Mouse (Mus musculus) hindbrain, postnatal 0 days (tissue): Measurements from ENCODE around the gene Kat2b. TPM values are rescaled to one million over a fixed set of nuclear protein-coding genes. Genes with fewer than 3 reads are reported as not detected.
A peak's percentile ranks its signal among the peaks of the same experiment; 100 is the strongest.

Experiments used
- ATAC-seq: fragments of 200-750 bp; cut with Nextera tagmentation; 2 replicates; pipeline ENCODE4 v1.8.0; 2017; ENCODE audit warnings: mild to moderate bottlenecking, moderate TSS enrichment, moderate library complexity
- DNase-seq: peaks from one replicate; pipeline ENCODE4 v3.0.0-alpha.2; 2015; ENCODE audit warnings: low spot score
- H3K27ac ChIP-seq: fragments of 300-500 bp; sonication (generic); 2 replicates; pipeline ENCODE4 v1.5.1; 2014; ENCODE audit warnings: mild to moderate bottlenecking
- H3K27me3 ChIP-seq: fragments of 300-500 bp; sonication (generic); 2 replicates; pipeline ENCODE4 v1.6.1; 2014; ENCODE audit warnings: low read length, mixed read lengths; ENCODE audit not compliant: insufficient read depth
- H3K36me3 ChIP-seq: fragments of 300-500 bp; sonication (generic); 2 replicates; pipeline ENCODE4 v1.6.1; 2014; ENCODE audit warnings: low read length, mixed read lengths; ENCODE audit not compliant: insufficient read depth
- H3K4me1 ChIP-seq: fragments of 300-500 bp; sonication (generic); 2 replicates; pipeline ENCODE4 v1.6.1; 2014; ENCODE audit warnings: antibody characterized with exemption, low read length, mixed read lengths; ENCODE audit not compliant: insufficient read depth
- H3K4me2 ChIP-seq: fragments of 300-500 bp; sonication (generic); 2 replicates; pipeline ENCODE4 v1.6.1; 2014; ENCODE audit warnings: low read depth, mild to moderate bottlenecking, low read length, moderate library complexity, mixed read lengths
- H3K4me3 ChIP-seq: fragments of 300-500 bp; sonication (generic); 2 replicates; pipeline ENCODE4 v1.5.1; 2014; ENCODE audit warnings: low read length
- H3K9ac ChIP-seq: fragments of 300-500 bp; sonication (generic); replicated peaks from 2 replicates; pipeline ENCODE4 v1.6.1; 2014; ENCODE audit warnings: mild to moderate bottlenecking, low read length, moderate library complexity, mixed read lengths
- H3K9me3 ChIP-seq: fragments of 300-500 bp; sonication (generic); 2 replicates; pipeline ENCODE4 v1.6.1; 2016; ENCODE audit warnings: low read length, mixed read lengths
- CTCF ChIP-seq: IDR thresholded peaks from 2 replicates; pipeline ENCODE4 v1.5.1; 2016; ENCODE audit warnings: antibody characterized with exemption, control low read depth, low read depth
- WGBS: fragments of 180-500 bp; shearing (Covaris S2); extraction: QIAGEN DNeasy Blood & Tissue Kit; methylation state at CpG from one replicate; pipeline ENCODE4 v1.1.7; 2014; 5-methylcytosine and 5-hydroxymethylcytosine counted together
- polyA plus RNA-seq: library from polyadenylated mRNA; unstranded; fragments of >200 nt; fragmentation: Nextera tagmentation; extraction: Ambion mirVana; gene quantifications from 2 replicates; pipeline ENCODE4 v1.2.1, GENCODE M21; 2015
- total RNA-seq: library from RNA; depleted of rRNA; stranded (reverse); fragments of >200 nt; gene quantifications from 2 replicates; pipeline ENCODE4 v1.2.3, GENCODE M21; 2014

The Kat2b gene
- total and polyA plus RNA-seq, 2 experiments from 2014 or later: 4.6 to 17.5 TPM

- Histone ChIP-seq H3K4me1 (no peaks in the 10 kb centered on the region), H3K36me3 (no peaks in the 10 kb centered on the region), H3K9me3 (no peaks in the 10 kb centered on the region), H3K27me3 (no peaks in the 10 kb centered on the region), H3K27ac (no peak overlapping the region), H3K4me3 (no peak overlapping the region), H3K9ac (no peak overlapping the region), H3K4me2 (no peak overlapping the region)
- ATAC-seq (no peak), DNase-seq (no peak)
- WGBS: 90% methylated on average over 5 of the region's 5 CpGs
- no peak for TF ChIP-seq CTCF
Measured at GRCm38 (mm10) chr17:53559646-53560045, 7.0 kb upstream of the Kat2b start.

DNA sequence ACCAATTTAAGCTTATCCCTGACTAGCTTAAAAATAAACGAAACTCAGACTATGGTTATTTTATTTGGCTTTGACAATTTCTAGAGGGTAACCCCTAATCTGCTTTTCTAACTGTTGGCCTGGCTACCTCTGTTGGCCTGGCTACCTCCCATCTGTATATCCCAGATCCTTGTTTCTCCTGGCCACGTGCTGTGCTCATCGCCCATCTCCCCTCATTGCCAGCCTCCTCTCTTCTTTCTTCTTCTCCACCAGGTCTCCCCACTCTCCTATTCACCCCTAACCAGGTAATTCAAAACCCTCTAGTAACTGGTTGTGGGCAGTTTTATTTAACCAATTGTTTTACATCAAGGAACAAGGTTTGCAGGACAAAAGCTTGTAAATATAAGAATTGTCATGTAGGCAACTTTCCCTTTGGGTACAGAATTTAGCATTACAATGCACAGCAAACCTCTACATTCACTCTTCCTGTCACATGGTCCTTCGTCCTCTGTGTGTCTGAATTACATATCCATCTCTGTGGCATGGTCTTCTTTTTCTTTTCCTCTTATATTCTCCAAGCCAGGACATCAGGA lies 5.1 kb upstream of the Kat2b start:
- no peak for TF ChIP-seq CTCF
- no peak for DNase-seq
- H3K4me3 ChIP-seq: no peak overlapping the region
- H3K4me1 ChIP-seq: no peaks in the 10 kb centered on the region
- H3K4me2 ChIP-seq: no peak overlapping the region
- no peak overlapping the region for H3K9ac ChIP-seq
- WGBS: 75% methylated on average over 4 of the region's 4 CpGs
- no peaks in the 10 kb centered on the region for H3K27me3 ChIP-seq
- H3K27ac ChIP-seq: no peak overlapping the region
- no peaks in the 10 kb centered on the region for H3K36me3 ChIP-seq
- no peak for ATAC-seq
- no peaks in the 10 kb centered on the region for H3K9me3 ChIP-seq

DNA sequence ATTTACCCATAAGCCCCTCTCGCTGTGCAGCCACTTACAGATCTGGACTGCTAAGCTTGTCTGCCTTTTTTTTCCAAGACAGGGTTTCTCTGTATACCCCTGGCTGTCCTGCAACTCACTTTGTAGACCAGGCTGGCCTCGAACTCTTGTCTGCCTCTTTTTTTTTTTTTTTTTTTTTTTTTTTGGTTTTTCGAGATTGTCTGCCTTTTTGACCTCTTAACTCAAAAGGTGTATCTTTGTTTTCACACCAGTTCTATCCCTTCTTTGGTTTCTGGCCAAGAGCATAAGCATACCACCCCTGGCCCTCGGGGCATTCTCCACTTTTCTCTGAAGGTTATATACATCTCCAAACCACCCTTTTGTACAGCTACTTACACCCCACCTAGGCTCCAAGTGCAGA lies 1.8 kb upstream of the Kat2b start:
- DNase-seq (no peak), ATAC-seq (no peak)
- no peak overlapping the region for H3K4me2 ChIP-seq
- H3K9ac ChIP-seq: no peak overlapping the region
- no peak overlapping the region for H3K27ac ChIP-seq
- H3K36me3 ChIP-seq: no peaks in the 10 kb centered on the region
- no peaks in the 10 kb centered on the region for H3K27me3 ChIP-seq
- no peak overlapping the region for H3K4me3 ChIP-seq
- H3K4me1 ChIP-seq: peaks cover 12% of the 10 kb centered on the region
- TF ChIP-seq CTCF: no peak
- no peaks in the 10 kb centered on the region for H3K9me3 ChIP-seq
- 94% methylated on average over 4 of the region's 4 CpGs for WGBS

DNA sequence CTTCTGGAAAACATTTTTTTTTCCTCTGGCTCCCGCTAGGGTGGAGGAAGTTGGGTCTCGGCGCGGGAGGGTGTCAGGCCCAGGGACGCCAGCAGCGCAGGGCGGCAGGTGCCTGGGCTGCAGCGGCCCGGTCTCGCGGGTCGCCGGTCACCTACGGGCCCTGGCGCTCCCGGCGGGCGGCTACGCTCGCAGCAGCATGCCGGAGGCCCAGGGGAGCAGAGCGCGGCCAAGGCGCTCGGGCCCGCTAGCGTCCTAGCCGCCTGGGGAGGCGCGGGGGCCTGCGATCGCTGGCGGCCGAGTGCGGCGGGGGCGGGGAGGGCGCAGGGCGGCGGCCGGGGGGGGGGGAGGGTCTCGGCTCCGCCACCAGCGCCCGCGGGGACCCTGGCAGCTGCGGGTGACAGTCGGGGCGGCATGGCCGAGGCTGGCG lies 271 bp downstream of the Kat2b start:
- peak; percentile 38 for TF ChIP-seq CTCF
- DNase-seq (peak; percentile 84), ATAC-seq (peak; percentile 76)
- Histone ChIP-seq H3K4me3 (peak overlapping the region; percentile 90), H3K4me1 (peaks cover 12% of the 10 kb centered on the region), H3K27me3 (no peaks in the 10 kb centered on the region), H3K4me2 (peak overlapping the region; percentile 86), H3K36me3 (no peaks in the 10 kb centered on the region), H3K9me3 (no peaks in the 10 kb centered on the region), H3K9ac (peak overlapping the region; percentile 92), H3K27ac (peak overlapping the region; percentile 97)
- WGBS: under 1% methylated on average over 43 of the region's 51 CpGs

GRCm38 (mm10) chr17:53567346-53568101 lies 863 bp downstream of the Kat2b start:
- under 1% methylated on average over 44 of the region's 67 CpGs for WGBS
- peak; percentile 29 for TF ChIP-seq CTCF
- DNase-seq (peak; percentile 61), ATAC-seq (peak; percentile 68)
- Histone ChIP-seq H3K27me3 (no peaks in the 10 kb centered on the region), H3K9me3 (no peaks in the 10 kb centered on the region), H3K4me2 (peak overlapping the region; percentile 86), H3K27ac (peak overlapping the region; percentile 97), H3K4me3 (peak overlapping the region; percentile 90), H3K4me1 (peaks cover 12% of the 10 kb centered on the region), H3K9ac (peak overlapping the region; percentile 92), H3K36me3 (no peaks in the 10 kb centered on the region)

DNA sequence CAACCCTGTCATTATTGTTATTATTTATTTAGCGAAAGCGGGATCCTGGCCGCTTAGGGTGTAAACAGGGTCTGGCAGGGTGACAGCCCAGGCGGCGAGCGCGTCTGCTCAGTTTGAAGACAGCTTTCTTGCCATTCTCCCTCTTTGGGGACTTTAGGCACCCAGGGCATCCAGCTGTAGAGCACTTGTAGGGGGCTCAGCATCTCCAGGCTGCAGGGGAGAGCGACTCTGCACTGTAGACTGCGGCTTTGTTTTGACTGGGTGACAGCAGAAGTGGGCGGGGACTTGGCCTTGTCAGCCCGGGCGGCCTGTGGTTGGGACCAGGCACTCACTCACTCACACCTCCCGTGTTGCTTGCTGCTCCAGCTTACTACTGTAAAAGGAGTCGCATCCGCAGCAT lies 1.5 kb downstream of the Kat2b start:
- Histone ChIP-seq H3K4me3 (peak overlapping the region; percentile 90), H3K27me3 (no peaks in the 10 kb centered on the region), H3K4me2 (peak overlapping the region; percentile 86), H3K9ac (peak overlapping the region; percentile 92), H3K9me3 (no peaks in the 10 kb centered on the region), H3K27ac (peak overlapping the region; percentile 97), H3K4me1 (peaks cover 12% of the 10 kb centered on the region), H3K36me3 (no peaks in the 10 kb centered on the region)
- ATAC-seq (peak; percentile 86), DNase-seq (peak; percentile 85)
- TF ChIP-seq CTCF: no peak
- under 1% methylated on average over 15 of the region's 15 CpGs for WGBS
